Comparison of ENCODE assay signal across 18 mouse cellular contexts in genomic region chr1:108797053-108797801, GRCm38 (mm10).
A peak's percentile ranks its signal among the peaks of the same experiment; 100 is the strongest.
DNase-seq lines count a peak whose midpoint lies in the region; ATAC-seq and TF ChIP-seq lines count a peak whose summit lies in the region.
"Had no signal": no experiment of that assay in that cellular context is flagged by ENCODE, and none has a peak within 500 bp of the region (broad histone marks: within the 10 kb centered on the region; RNA-seq: fewer than 3 reads in every experiment).

No protein-coding gene starts in this region.

- WGBS in hindbrain, postnatal 0 days = 43% methylated on average over 1 of the region's 1 CpGs

- intact Hi-C loops in left cerebral cortex, postnatal 4 days (cut with DNase I) = no loop called here

- no peaks in the 10 kb centered on the region for H3K36me3 ChIP-seq in hindbrain, postnatal 0 days (ENCODE audit: insufficient read depth, low read length)

- peak; percentile 1 for DNase-seq in left cerebral cortex, postnatal 4 days
- no peak for DNase-seq in left cerebral cortex, adult 8-10 months (ENCODE audit: low spot score in 2 of 2)
- DNase-seq in Muller cell, postnatal 12 days (ENCODE audit: inconsistent ontology term) = peak; percentile 86
- peak; percentile 87 for DNase-seq in brain, embryonic 14.5 days (ENCODE audit: low read depth)
- peak; percentile 16 for DNase-seq in hindbrain, postnatal 0 days (ENCODE audit: low spot score)
- no peak for DNase-seq in right cerebral cortex, adult 2 months (ENCODE audit: low spot score in 2 of 2)
- DNase-seq: adrenal gland, postnatal 14 days; cerebellum, adult 18-20 months; cerebellum, postnatal 25 days; heart, postnatal 10 days; kidney, adult 11 months; layer of hippocampus, postnatal 36 days; liver had no signal

- H3K9me3 ChIP-seq in hindbrain, postnatal 0 days (ENCODE audit: low read length) = no peaks in the 10 kb centered on the region

- H3K27ac ChIP-seq in hindbrain, postnatal 0 days = no peak overlapping the region

- H3K4me2 ChIP-seq in hindbrain, postnatal 0 days (ENCODE audit: low read depth, low read length) = no peak overlapping the region
- H3K4me2 ChIP-seq: heart, embryonic 11.5 days had no signal

- H3K4me3 ChIP-seq in hindbrain, postnatal 0 days (ENCODE audit: low read length) = no peak overlapping the region

- H3K9ac ChIP-seq in hindbrain, postnatal 0 days (replicated peaks; ENCODE audit: low read length) = no peak overlapping the region

- TF ChIP-seq CTCF in brain, embryonic 14.5 days (IDR thresholded peaks at IDR 0.05; ENCODE audit: borderline replicate concordance, extremely low read depth, insufficient read depth, insufficient read length) = no peak
- TF ChIP-seq CTCF in hindbrain, postnatal 0 days (IDR thresholded peaks at IDR 0.05; ENCODE audit: low read depth) = no peak

- peak; percentile 43; the same call in 1 of the 2 replicates for ATAC-seq in hindbrain, postnatal 0 days
- ATAC-seq in CD4-positive, CD25-positive, alpha-beta regulatory T cell, adult 4 months = no peak
- ATAC-seq: activated CD4-positive, CD25-positive, alpha-beta regulatory T cell, adult 4 months; lung, postnatal 0 days; Patski had no signal

- no peaks in the 10 kb centered on the region for H3K27me3 ChIP-seq in hindbrain, postnatal 0 days (ENCODE audit: insufficient read depth, low read length)
- H3K27me3 ChIP-seq: Patski had no signal

- no peaks in the 10 kb centered on the region for H3K4me1 ChIP-seq in hindbrain, postnatal 0 days (ENCODE audit: insufficient read depth, low read length)

- no peak for TF ChIP-seq POLR2A in brain, embryonic 14.5 days (IDR thresholded peaks at IDR 0.05; ENCODE audit: borderline replicate concordance, extremely low read depth, insufficient read depth, insufficient read length, poor library complexity, severe bottlenecking)

Comparison
In these comparisons a context has a peak if more than half of its experiments do, and no peak if none do; other contexts are left out.
1. DNase-seq: peak in left cerebral cortex, postnatal 4 days (single experiment), Muller cell, postnatal 12 days (single experiment), brain, embryonic 14.5 days (single experiment) and hindbrain, postnatal 0 days (single experiment); none in left cerebral cortex, adult 8-10 months (0 of 2) and right cerebral cortex, adult 2 months (0 of 2).